Mouse (Mus musculus) lung, embryonic 15.5 days (tissue): ENCODE data around the gene Mrrf. TPM values are rescaled to one million over a fixed set of nuclear protein-coding genes. Genes with fewer than 3 reads are reported as not detected.

Experiments used
- ATAC-seq: fragments of 200-750 bp; cut with Nextera tagmentation; 2 replicates; pipeline ENCODE4 v1.8.0; 2017; ENCODE audit warnings: moderate number of reproducible peaks, borderline replicate concordance; ENCODE audit not compliant: low FRiP score, low TSS enrichment; ENCODE audit errors: extremely low read depth
- H3K27ac ChIP-seq: fragments of 300-500 bp; sonication (generic); 2 replicates; pipeline ENCODE4 v1.5.1; 2015; ENCODE audit warnings: moderate library complexity, mild to moderate bottlenecking, inconsistent platforms
- H3K27me3 ChIP-seq: fragments of 300-500 bp; sonication (generic); 2 replicates; pipeline ENCODE4 v1.6.1; 2015; ENCODE audit warnings: inconsistent platforms
- H3K36me3 ChIP-seq: fragments of 300-500 bp; sonication (generic); 2 replicates; pipeline ENCODE4 v1.6.1; 2015; ENCODE audit warnings: inconsistent platforms
- H3K4me1 ChIP-seq: fragments of 300-500 bp; sonication (generic); 2 replicates; pipeline ENCODE4 v1.6.1; 2015; ENCODE audit warnings: inconsistent platforms
- H3K4me2 ChIP-seq: fragments of 300-500 bp; sonication (generic); 2 replicates; pipeline ENCODE4 v1.6.1; 2015; ENCODE audit warnings: inconsistent platforms, mild to moderate bottlenecking, moderate library complexity
- H3K4me3 ChIP-seq: fragments of 300-500 bp; sonication (generic); 2 replicates; pipeline ENCODE4 v1.5.1; 2015; ENCODE audit warnings: mild to moderate bottlenecking, inconsistent platforms
- H3K9ac ChIP-seq: fragments of 300-500 bp; sonication (generic); 2 replicates; pipeline ENCODE4 v1.6.1; 2015; ENCODE audit warnings: inconsistent platforms
- H3K9me3 ChIP-seq: fragments of 300-500 bp; sonication (generic); 2 replicates; pipeline ENCODE4 v1.6.1; 2016; ENCODE audit warnings: inconsistent platforms
- WGBS: fragments of 180-500 bp; shearing (Covaris S2); methylation state at CpG from one replicate; pipeline ENCODE4 v1.1.7; 2015; 5-methylcytosine and 5-hydroxymethylcytosine counted together
- polyA plus RNA-seq: library from polyadenylated mRNA; unstranded; fragments of >200 nt; fragmentation: Nextera tagmentation; extraction: Ambion mirVana; gene quantifications from 2 replicates; pipeline ENCODE4 v1.2.1, GENCODE M21; 2015

Gene Mrrf
- polyA plus RNA-seq, 1 experiment from 2014 or later: 31.1 TPM

GRCm38 (mm10) chr2:36238467-36238866 lies 102.3 kb downstream of the Mrrf start:
- H3K27me3 ChIP-seq: no peaks in the 10 kb centered on the region
- peaks cover 9% of the 10 kb centered on the region; the same call in 1 of the 2 replicates for H3K36me3 ChIP-seq
- no peak overlapping the region for H3K4me2 ChIP-seq
- no peak overlapping the region for H3K27ac ChIP-seq
- no peak overlapping the region for H3K4me3 ChIP-seq
- ATAC-seq: no peak
- 71% methylated on average over 3 of the region's 3 CpGs for WGBS
- peaks cover 42% of the 10 kb centered on the region for H3K4me1 ChIP-seq
- no peaks in the 10 kb centered on the region for H3K9me3 ChIP-seq
- H3K9ac ChIP-seq: no peak overlapping the region

GRCm38 (mm10) chr2:36238951-36239350 lies 102.8 kb downstream of the Mrrf start:
- Histone ChIP-seq H3K27me3 (no peaks in the 10 kb centered on the region), H3K27ac (no peak overlapping the region), H3K9me3 (no peaks in the 10 kb centered on the region), H3K36me3 (peaks cover 9% of the 10 kb centered on the region; the same call in 1 of the 2 replicates), H3K4me3 (no peak overlapping the region), H3K4me1 (peaks cover 44% of the 10 kb centered on the region), H3K9ac (no peak overlapping the region), H3K4me2 (no peak overlapping the region)
- 72% methylated on average over 2 of the region's 2 CpGs for WGBS
- ATAC-seq: no peak

Other genes starting within 250 kb of the Mrrf start
- 0.77 and 0.86 TPM in 2 replicates for gene Ttll11, start 156.5 kb upstream of the Mrrf start, polyA plus RNA-seq
- gene Ndufa8, start 87.0 kb upstream of the Mrrf start, polyA plus RNA-seq: 256 and 268 TPM in 2 replicates
- gene Morn5, start 86.9 kb upstream of the Mrrf start, polyA plus RNA-seq: 3.1 and 3.6 TPM in 2 replicates
- 6.4 and 8.1 TPM in 2 replicates for gene Lhx6, start 31.0 kb upstream of the Mrrf start, polyA plus RNA-seq
- gene Rbm18, start 384 bp downstream of the Mrrf start, polyA plus RNA-seq: 70.5 and 73.5 TPM in 2 replicates
- gene Ptgs1, start 94.0 kb downstream of the Mrrf start, polyA plus RNA-seq: 48.9 and 54.9 TPM in 2 replicates
- not detected in 2 replicates for gene Olfr338, start 237.1 kb downstream of the Mrrf start, polyA plus RNA-seq